Mouse (Mus musculus): ENCODE measurements around the gene Tbl3. TPM values are rescaled to one million over a fixed set of nuclear protein-coding genes. Genes with fewer than 3 reads are reported as not detected.

Tbl3 gene
- polyA plus RNA-seq, 1 experiment from 2014 or later = 62.4 TPM

DNA sequence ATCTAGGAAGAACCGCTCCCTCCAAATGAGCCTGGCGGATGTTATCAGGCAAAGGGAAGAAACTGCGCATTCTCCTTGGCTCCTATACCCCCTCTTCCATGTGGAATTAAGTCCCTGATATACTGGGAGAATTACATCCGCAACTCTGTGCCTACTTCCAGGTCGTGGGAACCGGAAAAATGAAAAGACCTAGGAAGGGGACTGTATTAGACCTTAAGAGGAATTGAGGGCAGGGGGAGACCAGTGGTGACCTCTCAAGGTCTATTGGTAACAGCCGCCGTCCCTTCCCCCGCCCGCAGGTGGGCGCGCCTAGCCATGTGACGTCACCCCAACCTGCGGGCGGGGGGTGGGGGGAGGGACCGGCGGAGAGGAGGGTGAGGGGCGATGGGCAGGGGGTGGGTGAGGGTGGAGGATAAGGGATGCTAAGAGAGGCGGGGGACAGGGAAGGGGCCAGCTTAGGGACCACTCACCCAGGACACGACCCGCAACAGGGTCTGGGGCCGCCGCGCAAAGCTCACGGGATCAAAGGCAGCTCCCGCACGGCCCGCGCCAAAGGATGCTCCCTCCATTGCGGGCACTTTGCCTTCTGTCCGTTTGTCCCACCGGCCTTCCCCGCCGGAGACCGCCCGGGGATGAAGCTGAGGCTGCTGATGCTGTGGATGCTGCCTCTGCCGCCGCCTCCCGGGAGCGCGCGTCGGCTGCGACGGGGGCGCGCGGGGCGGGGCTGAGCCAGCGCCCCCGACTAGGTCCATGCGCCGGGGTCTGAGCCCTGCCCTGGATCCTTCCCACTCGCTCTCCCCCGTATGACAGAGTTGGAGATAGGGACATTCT lies 18.0 kb downstream of the Tbl3 start, which contains the start of gene Syngr3:
TSS of gene Syngr3 (minus strand) at position 705 of the 831 bp plus-strand sequence.
- peaks cover 20% of the 10 kb centered on the region for H3K36me3 ChIP-seq (ENCODE audit: control insufficient read depth, insufficient read depth, low read length)
- H3K4me3 ChIP-seq (ENCODE audit: low read length) = peak within 1 kb of the TSS; percentile 66
- peaks cover 4% of the 10 kb centered on the region; the same call in 1 of the 2 replicates for H3K27me3 ChIP-seq (replicated peaks; ENCODE audit: control insufficient read depth, insufficient read depth, low read length)
- H3K4me1 ChIP-seq (ENCODE audit: control insufficient read depth, insufficient read depth, low read depth, low read length) = peaks cover 29% of the 10 kb centered on the region
- peak within 1 kb of the TSS; percentile 72 for H3K4me2 ChIP-seq (ENCODE audit: low read length)
- ATAC-seq = peak; percentile 73
- H3K27ac ChIP-seq (ENCODE audit: low read depth, low read length) = peak within 1 kb of the TSS; percentile 90
- H3K9ac ChIP-seq (ENCODE audit: low read depth, low read length) = peak within 1 kb of the TSS; percentile 83
- no peaks in the 10 kb centered on the region for H3K9me3 ChIP-seq (ENCODE audit: control insufficient read depth, low read length)
- WGBS = under 1% methylated on average over 55 of the region's 55 CpGs

DNA sequence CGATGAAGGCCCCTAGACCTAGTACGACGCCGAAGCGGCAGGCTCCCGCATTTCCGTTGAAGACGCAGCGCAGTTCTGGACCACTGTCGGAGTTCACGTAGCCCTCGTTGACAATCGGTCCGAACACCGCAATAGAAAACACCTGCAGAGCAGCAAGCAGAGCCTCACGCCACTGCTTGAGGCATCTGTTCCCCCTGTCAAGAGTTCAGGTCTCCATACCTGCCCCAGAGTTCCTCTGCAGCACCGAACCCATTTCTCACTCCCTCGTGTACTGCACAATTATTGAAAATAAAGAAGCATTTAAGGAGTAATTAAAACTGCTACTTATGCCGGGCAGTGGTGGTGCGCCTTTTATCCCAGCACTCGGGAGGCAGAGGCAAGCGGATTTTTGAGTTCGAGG lies 19.9 kb downstream of the Tbl3 start:
- Histone ChIP-seq H3K9ac (ENCODE audit: low read depth, low read length) (peak overlapping the region; percentile 52), H3K27ac (ENCODE audit: low read depth, low read length) (no peak overlapping the region), H3K4me2 (ENCODE audit: low read length) (peak overlapping the region; percentile 72), H3K4me3 (ENCODE audit: low read length) (peak overlapping the region; percentile 39), H3K27me3 (replicated peaks; ENCODE audit: control insufficient read depth, insufficient read depth, low read length) (peaks cover 4% of the 10 kb centered on the region; the same call in 1 of the 2 replicates), H3K4me1 (ENCODE audit: control insufficient read depth, insufficient read depth, low read depth, low read length) (peaks cover 29% of the 10 kb centered on the region), H3K9me3 (ENCODE audit: control insufficient read depth, low read length) (no peaks in the 10 kb centered on the region), H3K36me3 (ENCODE audit: control insufficient read depth, insufficient read depth, low read length) (peaks cover 16% of the 10 kb centered on the region)
- 19% methylated on average over 23 of the region's 23 CpGs for WGBS
- ATAC-seq = no peak; the same call in 1 of the 2 replicates

DNA sequence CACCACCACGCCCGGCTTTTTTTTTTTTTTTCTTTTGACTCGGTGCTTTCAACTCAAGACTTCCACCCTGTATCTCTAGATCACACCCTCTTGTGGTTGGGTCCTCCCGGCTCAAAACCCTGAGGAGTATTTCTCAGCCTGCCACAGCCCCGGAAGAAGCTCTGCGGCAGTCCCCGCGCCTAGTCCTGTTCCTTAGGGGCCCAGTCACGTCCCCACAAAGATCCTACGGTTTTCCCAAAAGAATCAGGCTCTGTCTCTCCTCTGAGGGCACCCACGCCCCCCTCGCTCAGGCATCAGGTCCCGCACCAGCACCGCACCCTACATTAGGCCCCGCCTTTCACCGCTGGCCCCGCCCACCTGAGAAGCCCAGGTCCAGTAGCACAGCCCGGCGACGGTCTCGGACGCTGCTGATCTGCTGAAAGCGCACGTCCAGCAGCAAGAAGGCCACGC lies 20.3 kb downstream of the Tbl3 start:
- 2% methylated on average over 25 of the region's 25 CpGs for WGBS
- H3K9ac ChIP-seq (ENCODE audit: low read depth, low read length) = peak overlapping the region; percentile 52
- no peak overlapping the region for H3K27ac ChIP-seq (ENCODE audit: low read depth, low read length)
- no peaks in the 10 kb centered on the region for H3K9me3 ChIP-seq (ENCODE audit: control insufficient read depth, low read length)
- H3K36me3 ChIP-seq (ENCODE audit: control insufficient read depth, insufficient read depth, low read length) = peaks cover 14% of the 10 kb centered on the region; the same call in 1 of the 2 replicates
- peak; percentile 26 for ATAC-seq
- H3K4me1 ChIP-seq (ENCODE audit: control insufficient read depth, insufficient read depth, low read depth, low read length) = peaks cover 29% of the 10 kb centered on the region
- peak overlapping the region; percentile 39 for H3K4me3 ChIP-seq (ENCODE audit: low read length)
- peaks cover 4% of the 10 kb centered on the region; the same call in 1 of the 2 replicates for H3K27me3 ChIP-seq (replicated peaks; ENCODE audit: control insufficient read depth, insufficient read depth, low read length)
- peak overlapping the region; percentile 72 for H3K4me2 ChIP-seq (ENCODE audit: low read length)

DNA sequence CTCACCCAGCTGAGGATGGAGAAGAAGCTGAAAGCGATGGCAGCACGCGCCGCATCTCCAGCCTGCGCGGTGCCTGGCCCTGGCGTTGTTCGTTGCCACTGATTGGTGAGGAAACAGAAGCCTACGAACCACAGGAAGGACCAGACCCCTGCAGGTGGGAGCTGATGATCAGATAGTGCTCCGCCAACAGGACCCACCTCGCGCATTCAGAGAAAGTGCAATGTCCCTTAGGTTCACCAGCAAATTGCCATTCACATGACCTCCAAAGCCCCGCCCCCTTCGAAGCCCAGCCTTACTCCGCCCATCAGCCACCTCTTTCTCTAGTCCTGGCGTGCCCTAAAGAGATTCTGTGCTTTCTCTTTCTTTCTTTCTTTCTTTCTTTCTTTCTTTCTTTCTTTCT lies 20.9 kb downstream of the Tbl3 start:
- ATAC-seq = no peak
- peaks cover 15% of the 10 kb centered on the region; the same call in 1 of the 2 replicates for H3K36me3 ChIP-seq (ENCODE audit: control insufficient read depth, insufficient read depth, low read length)
- no peak overlapping the region for H3K27ac ChIP-seq (ENCODE audit: low read depth, low read length)
- H3K27me3 ChIP-seq (replicated peaks; ENCODE audit: control insufficient read depth, insufficient read depth, low read length) = peaks cover 4% of the 10 kb centered on the region; the same call in 1 of the 2 replicates
- no peaks in the 10 kb centered on the region for H3K9me3 ChIP-seq (ENCODE audit: control insufficient read depth, low read length)
- H3K4me2 ChIP-seq (ENCODE audit: low read length) = no peak overlapping the region
- H3K4me1 ChIP-seq (ENCODE audit: control insufficient read depth, insufficient read depth, low read depth, low read length) = peaks cover 29% of the 10 kb centered on the region
- no peak overlapping the region for H3K4me3 ChIP-seq (ENCODE audit: low read length)
- H3K9ac ChIP-seq (ENCODE audit: low read depth, low read length) = no peak overlapping the region
- 39% methylated on average over 16 of the region's 16 CpGs for WGBS

DNA sequence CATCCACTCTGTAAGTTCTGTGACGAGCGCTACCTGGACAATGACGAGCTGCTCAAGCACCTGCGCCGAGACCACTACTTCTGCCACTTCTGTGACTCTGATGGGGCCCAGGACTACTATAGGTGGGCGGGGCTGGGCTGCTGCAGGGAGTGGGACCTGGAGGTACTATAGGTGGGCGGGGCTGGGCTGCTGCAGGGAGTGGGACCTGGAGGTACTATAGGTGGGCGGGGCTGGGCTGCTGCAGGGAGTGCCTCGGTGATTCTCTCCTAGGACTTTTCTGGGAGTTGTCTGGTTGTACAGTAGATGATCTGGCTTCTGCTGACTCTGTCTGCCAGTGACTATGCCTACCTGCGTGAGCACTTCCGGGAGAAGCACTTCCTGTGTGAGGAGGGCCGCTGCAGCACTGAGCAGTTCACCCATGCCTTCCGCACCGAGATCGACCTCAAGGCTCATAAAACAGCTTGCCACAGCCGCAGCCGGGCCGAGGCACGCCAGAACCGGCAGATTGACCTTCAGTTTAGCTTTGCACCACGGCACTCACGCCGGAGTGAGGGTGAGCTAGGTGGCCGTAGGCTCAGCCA lies 29.9 kb downstream of the Tbl3 start:
- H3K4me3 ChIP-seq (ENCODE audit: low read length) = no peak overlapping the region
- H3K9me3 ChIP-seq (ENCODE audit: control insufficient read depth, low read length) = no peaks in the 10 kb centered on the region
- H3K36me3 ChIP-seq (ENCODE audit: control insufficient read depth, insufficient read depth, low read length) = peaks cover 27% of the 10 kb centered on the region
- H3K27ac ChIP-seq (ENCODE audit: low read depth, low read length) = no peak overlapping the region
- H3K27me3 ChIP-seq (replicated peaks; ENCODE audit: control insufficient read depth, insufficient read depth, low read length) = no peaks in the 10 kb centered on the region
- H3K4me2 ChIP-seq (ENCODE audit: low read length) = no peak overlapping the region
- no peaks in the 10 kb centered on the region; the same call in 1 of the 2 replicates for H3K4me1 ChIP-seq (ENCODE audit: control insufficient read depth, insufficient read depth, low read depth, low read length)
- no peak; the same call in 1 of the 2 replicates for ATAC-seq
- 94% methylated on average over 24 of the region's 24 CpGs for whole genome bisulfite sequencing
- H3K9ac ChIP-seq (ENCODE audit: low read depth, low read length) = no peak overlapping the region

DNA sequence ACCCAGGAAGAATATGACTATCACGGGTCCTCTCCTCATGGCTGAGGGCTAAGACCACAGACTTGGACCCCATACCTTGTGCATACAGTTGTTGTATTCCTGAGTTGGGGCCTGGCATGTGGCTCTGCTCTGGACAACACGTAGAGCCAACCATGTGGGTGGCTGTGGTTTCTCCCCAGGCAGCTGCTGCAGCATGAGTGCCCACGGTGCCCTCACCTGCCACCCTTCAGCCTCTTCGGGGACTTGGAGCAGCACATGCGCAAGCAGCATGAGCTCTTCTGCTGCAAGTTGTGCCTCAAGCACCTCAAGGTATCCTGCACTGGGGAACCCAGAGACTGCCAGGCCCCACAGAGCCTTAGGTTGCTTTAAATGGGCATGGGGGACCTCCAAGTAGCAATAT lies 30.6 kb downstream of the Tbl3 start:
- Histone ChIP-seq H3K4me1 (ENCODE audit: control insufficient read depth, insufficient read depth, low read depth, low read length) (peaks cover 6% of the 10 kb centered on the region), H3K27me3 (replicated peaks; ENCODE audit: control insufficient read depth, insufficient read depth, low read length) (no peaks in the 10 kb centered on the region), H3K9me3 (ENCODE audit: control insufficient read depth, low read length) (no peaks in the 10 kb centered on the region), H3K9ac (ENCODE audit: low read depth, low read length) (no peak overlapping the region), H3K4me2 (ENCODE audit: low read length) (no peak overlapping the region), H3K27ac (ENCODE audit: low read depth, low read length) (no peak overlapping the region), H3K4me3 (ENCODE audit: low read length) (no peak overlapping the region), H3K36me3 (ENCODE audit: control insufficient read depth, insufficient read depth, low read length) (peaks cover 27% of the 10 kb centered on the region)
- no peak for ATAC-seq
- 93% methylated on average over 5 of the region's 5 CpGs for WGBS

DNA sequence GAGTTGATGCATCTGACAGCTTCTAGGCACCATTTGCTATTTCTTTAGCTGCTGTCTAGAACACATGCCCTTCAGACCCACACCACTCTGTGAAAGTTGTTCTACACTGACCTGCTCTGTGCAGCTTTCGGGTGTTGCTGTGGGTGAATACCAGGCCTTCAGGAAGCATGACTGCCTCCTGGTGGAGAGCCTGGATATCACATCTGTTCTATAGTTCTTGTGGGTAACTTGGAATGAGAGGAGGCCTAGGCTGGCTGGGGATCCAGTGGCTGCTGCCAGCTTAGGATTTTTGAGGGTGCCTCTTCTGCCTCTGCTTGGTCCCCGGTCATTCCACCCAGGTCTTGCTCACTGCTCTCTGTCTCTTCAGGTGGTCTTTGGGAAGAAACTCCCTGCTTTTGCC lies 31.3 kb downstream of the Tbl3 start:
- Histone ChIP-seq H3K9me3 (ENCODE audit: control insufficient read depth, low read length) (no peaks in the 10 kb centered on the region), H3K4me2 (ENCODE audit: low read length) (no peak overlapping the region), H3K27me3 (replicated peaks; ENCODE audit: control insufficient read depth, insufficient read depth, low read length) (no peaks in the 10 kb centered on the region), H3K27ac (ENCODE audit: low read depth, low read length) (no peak overlapping the region), H3K36me3 (ENCODE audit: control insufficient read depth, insufficient read depth, low read length) (peaks cover 22% of the 10 kb centered on the region), H3K4me3 (ENCODE audit: low read length) (no peak overlapping the region), H3K9ac (ENCODE audit: low read depth, low read length) (no peak overlapping the region), H3K4me1 (ENCODE audit: control insufficient read depth, insufficient read depth, low read depth, low read length) (peaks cover 13% of the 10 kb centered on the region)
- no peak for ATAC-seq
- WGBS = 55% methylated on average over 2 of the region's 2 CpGs

DNA sequence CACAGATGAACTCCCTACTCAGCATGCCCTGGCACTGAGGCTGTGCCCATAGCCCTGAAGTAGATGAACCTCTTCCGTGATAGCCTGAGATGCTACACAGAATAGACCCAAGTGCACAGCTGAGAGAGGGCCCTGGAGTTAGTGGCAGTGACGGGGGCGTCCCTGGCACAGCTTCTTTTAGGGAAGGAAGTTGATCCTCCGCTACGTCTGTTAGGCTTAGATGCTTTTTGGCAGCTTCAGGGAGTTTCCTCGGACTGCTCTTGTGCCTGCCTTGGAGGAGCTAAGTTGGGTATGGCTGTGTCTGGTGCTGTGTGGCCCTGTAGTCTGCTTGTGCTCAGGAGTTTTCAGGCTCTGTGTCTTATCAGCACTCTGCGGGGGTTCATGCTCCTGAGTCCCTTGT lies 33.2 kb downstream of the Tbl3 start:
- Histone ChIP-seq H3K4me1 (ENCODE audit: control insufficient read depth, insufficient read depth, low read depth, low read length) (peaks cover 23% of the 10 kb centered on the region), H3K4me2 (ENCODE audit: low read length) (no peak overlapping the region), H3K9ac (ENCODE audit: low read depth, low read length) (no peak overlapping the region), H3K4me3 (ENCODE audit: low read length) (no peak overlapping the region), H3K9me3 (ENCODE audit: control insufficient read depth, low read length) (no peaks in the 10 kb centered on the region), H3K27ac (ENCODE audit: low read depth, low read length) (no peak overlapping the region), H3K27me3 (replicated peaks; ENCODE audit: control insufficient read depth, insufficient read depth, low read length) (no peaks in the 10 kb centered on the region), H3K36me3 (ENCODE audit: control insufficient read depth, insufficient read depth, low read length) (peaks cover 10% of the 10 kb centered on the region)
- no peak for ATAC-seq
- 84% methylated on average over 7 of the region's 7 CpGs for WGBS

DNA sequence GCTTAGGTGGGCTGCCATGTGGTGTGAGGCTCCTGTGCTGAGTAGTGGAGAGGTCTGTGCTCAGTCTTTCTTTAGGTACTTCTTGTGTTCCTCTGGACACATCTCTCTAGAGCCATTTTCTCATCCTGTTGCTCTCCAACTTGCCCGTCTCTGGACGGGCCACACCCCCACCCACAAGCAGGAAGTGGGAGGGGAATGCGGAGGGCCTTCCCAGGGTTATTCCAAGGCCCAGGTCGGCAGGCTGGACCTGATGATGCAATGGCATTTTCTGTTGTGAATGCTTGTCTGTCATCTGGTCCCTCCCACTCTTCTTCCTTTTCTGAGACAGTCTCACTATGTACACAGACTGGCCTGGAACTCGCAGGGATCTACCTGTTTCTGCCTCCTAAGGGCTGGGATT lies 35.3 kb downstream of the Tbl3 start:
- 40% methylated on average over 5 of the region's 5 CpGs for WGBS
- H3K27ac ChIP-seq (ENCODE audit: low read depth, low read length) = no peak overlapping the region
- H3K9ac ChIP-seq (ENCODE audit: low read depth, low read length) = no peak overlapping the region
- H3K4me3 ChIP-seq (ENCODE audit: low read length) = no peak overlapping the region
- no peaks in the 10 kb centered on the region for H3K27me3 ChIP-seq (replicated peaks; ENCODE audit: control insufficient read depth, insufficient read depth, low read length)
- H3K9me3 ChIP-seq (ENCODE audit: control insufficient read depth, low read length) = no peaks in the 10 kb centered on the region
- no peak for ATAC-seq
- H3K36me3 ChIP-seq (ENCODE audit: control insufficient read depth, insufficient read depth, low read length) = peaks cover 1% of the 10 kb centered on the region; the same call in 1 of the 2 replicates
- H3K4me2 ChIP-seq (ENCODE audit: low read length) = peak overlapping the region; percentile 22
- H3K4me1 ChIP-seq (ENCODE audit: control insufficient read depth, insufficient read depth, low read depth, low read length) = peaks cover 26% of the 10 kb centered on the region
